Mouse (Mus musculus): ENCODE results near the gene Tbx6. TPM values are rescaled to one million over a fixed set of nuclear protein-coding genes. Genes with fewer than 3 reads are reported as not detected.

Gene Tbx6
- polyA plus RNA-seq, 1 experiment = 2.2 TPM

GRCm38 (mm10) chr7:126779983-126780970, 1.0 kb upstream of the Tbx6 start:
- TF ChIP-seq CTCF (IDR thresholded peaks at IDR 0.05; ENCODE audit: borderline replicate concordance, insufficient read depth, low read depth, low read length) = peak; percentile 70
- TF ChIP-seq POLR2A (IDR thresholded peaks at IDR 0.05; ENCODE audit: borderline replicate concordance, insufficient read depth, low read length) = 0 out of 2 replicates have a peak, but pooled peaks have one; percentile 47
- WGBS = 1% methylated on average over 21 of the region's 21 CpGs
- no peaks in the 10 kb centered on the region for H3K27me3 ChIP-seq (ENCODE audit: control insufficient read depth, insufficient read depth, low read length)
- peak; percentile 86 to 89 for DNase-seq
- no peak overlapping the region for H3K27ac ChIP-seq (ENCODE audit: insufficient read depth, low read length)
- H3K4me1 ChIP-seq (ENCODE audit: control insufficient read depth, insufficient read depth, low read length) = peaks cover 28% of the 10 kb centered on the region
- peak overlapping the region; percentile 53 for H3K4me3 ChIP-seq (replicated peaks; ENCODE audit: insufficient read depth, low read depth, low read length)

DNA sequence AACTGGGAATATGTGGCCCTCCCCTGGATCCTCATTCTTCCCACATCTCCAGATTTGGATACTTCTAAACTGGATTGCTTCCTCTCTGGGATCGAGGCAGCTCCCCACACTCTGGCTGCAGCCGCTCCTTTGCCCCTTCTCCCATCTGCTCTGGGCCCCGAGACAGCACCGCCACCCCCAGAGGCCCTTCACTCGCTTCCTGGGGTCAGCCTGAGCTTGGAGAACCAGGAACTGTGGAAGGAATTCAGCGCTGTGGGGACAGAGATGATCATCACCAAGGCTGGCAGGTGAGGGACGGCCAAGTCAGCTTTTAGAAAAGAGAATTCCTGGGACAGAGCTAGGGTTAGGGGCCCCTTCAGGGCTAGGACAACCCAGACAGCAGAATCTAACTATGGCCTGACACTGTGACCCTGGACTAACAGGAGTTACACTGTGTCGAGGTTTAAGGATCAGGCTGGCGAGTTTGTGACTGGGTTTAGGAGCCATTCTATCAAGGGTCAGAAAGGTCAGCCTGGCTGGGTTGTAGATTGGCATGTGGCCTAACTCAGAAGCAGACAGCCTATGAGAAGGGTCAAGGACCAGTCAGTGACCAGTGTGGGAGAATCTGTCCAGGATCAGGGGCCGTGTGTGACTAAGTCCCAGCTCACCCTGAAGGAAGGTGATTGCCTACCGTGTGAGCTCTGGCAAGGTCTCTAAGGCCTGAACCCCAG, 533 bp downstream of the Tbx6 start:
- Histone ChIP-seq H3K27ac (ENCODE audit: insufficient read depth, low read length) (0 out of 2 replicates have a peak overlapping the region, but pooled peaks have one; percentile 16), H3K27me3 (ENCODE audit: control insufficient read depth, insufficient read depth, low read length) (no peaks in the 10 kb centered on the region), H3K4me1 (ENCODE audit: control insufficient read depth, insufficient read depth, low read length) (peaks cover 19% of the 10 kb centered on the region; the same call in 1 of the 2 replicates), H3K4me3 (replicated peaks; ENCODE audit: insufficient read depth, low read depth, low read length) (no peak overlapping the region)
- WGBS = 46% methylated on average over 11 of the region's 11 CpGs
- TF ChIP-seq POLR2A (IDR thresholded peaks at IDR 0.05; ENCODE audit: borderline replicate concordance, insufficient read depth, low read length) (no peak), CTCF (IDR thresholded peaks at IDR 0.05; ENCODE audit: borderline replicate concordance, insufficient read depth, low read depth, low read length) (no peak)
- peak in 1 of 2 experiments; percentile 29 for DNase-seq

- Histone ChIP-seq H3K27me3 (ENCODE audit: control insufficient read depth, insufficient read depth, low read length) (no peaks in the 10 kb centered on the region), H3K4me3 (replicated peaks; ENCODE audit: insufficient read depth, low read depth, low read length) (no peak overlapping the region), H3K27ac (ENCODE audit: insufficient read depth, low read length) (no peak overlapping the region), H3K4me1 (ENCODE audit: control insufficient read depth, insufficient read depth, low read length) (peaks cover 18% of the 10 kb centered on the region; the same call in 1 of the 2 replicates)
- WGBS = 58% methylated on average over 13 of the region's 13 CpGs
- peak in 1 of 2 experiments; percentile 25 for DNase-seq
- no peak for TF ChIP-seq CTCF (IDR thresholded peaks at IDR 0.05; ENCODE audit: borderline replicate concordance, insufficient read depth, low read depth, low read length)
- TF ChIP-seq POLR2A (IDR thresholded peaks at IDR 0.05; ENCODE audit: borderline replicate concordance, insufficient read depth, low read length) = no peak
Measured at GRCm38 (mm10) chr7:126782693-126783092, 1.4 kb downstream of the Tbx6 start.

DNA sequence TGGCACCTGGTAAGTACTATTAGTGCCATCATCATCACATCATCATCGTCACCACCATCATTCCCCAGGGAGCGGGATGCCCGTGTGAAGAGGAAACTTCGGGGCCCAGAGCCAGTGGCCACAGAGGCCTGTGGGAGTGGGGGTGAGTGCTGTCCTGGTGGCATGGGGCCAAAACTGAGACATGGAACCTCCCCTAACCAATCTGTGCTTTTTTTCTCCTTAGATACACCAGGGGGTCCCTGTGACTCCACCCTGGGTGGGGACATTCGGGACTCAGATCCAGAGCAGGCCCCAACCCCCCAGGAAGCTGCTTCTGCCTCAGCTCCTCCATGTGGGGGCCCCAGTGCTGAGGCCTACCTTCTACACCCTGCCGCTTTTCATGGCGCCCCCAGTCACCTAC, 3.2 kb downstream of the Tbx6 start:
- no peaks in the 10 kb centered on the region for H3K27me3 ChIP-seq (ENCODE audit: control insufficient read depth, insufficient read depth, low read length)
- H3K4me3 ChIP-seq (replicated peaks; ENCODE audit: insufficient read depth, low read depth, low read length) = no peak overlapping the region
- H3K27ac ChIP-seq (ENCODE audit: insufficient read depth, low read length) = no peak overlapping the region
- TF ChIP-seq CTCF (IDR thresholded peaks at IDR 0.05; ENCODE audit: borderline replicate concordance, insufficient read depth, low read depth, low read length) (no peak), POLR2A (IDR thresholded peaks at IDR 0.05; ENCODE audit: borderline replicate concordance, insufficient read depth, low read length) (no peak)
- WGBS = 63% methylated on average over 7 of the region's 7 CpGs
- peaks cover 12% of the 10 kb centered on the region; the same call in 1 of the 2 replicates for H3K4me1 ChIP-seq (ENCODE audit: control insufficient read depth, insufficient read depth, low read length)
- no peak for DNase-seq

- DNase-seq = no peak
- TF ChIP-seq POLR2A (IDR thresholded peaks at IDR 0.05; ENCODE audit: borderline replicate concordance, insufficient read depth, low read length) (no peak), CTCF (IDR thresholded peaks at IDR 0.05; ENCODE audit: borderline replicate concordance, insufficient read depth, low read depth, low read length) (no peak)
- no peak overlapping the region for H3K4me3 ChIP-seq (replicated peaks; ENCODE audit: insufficient read depth, low read depth, low read length)
- peaks cover 9% of the 10 kb centered on the region; the same call in 1 of the 2 replicates for H3K4me1 ChIP-seq (ENCODE audit: control insufficient read depth, insufficient read depth, low read length)
- H3K27ac ChIP-seq (ENCODE audit: insufficient read depth, low read length) = no peak overlapping the region
- 65% methylated on average over 4 of the region's 4 CpGs for WGBS
- H3K27me3 ChIP-seq (ENCODE audit: control insufficient read depth, insufficient read depth, low read length) = no peaks in the 10 kb centered on the region
Measured at GRCm38 (mm10) chr7:126785056-126785455, 3.8 kb downstream of the Tbx6 start.

- 87% methylated on average over 14 of the region's 14 CpGs for WGBS
- H3K27me3 ChIP-seq (ENCODE audit: control insufficient read depth, insufficient read depth, low read length) = no peaks in the 10 kb centered on the region
- no peak overlapping the region for H3K27ac ChIP-seq (ENCODE audit: insufficient read depth, low read length)
- no peak for DNase-seq
- 0 out of 2 replicates have a peak, but pooled peaks cover 3% of the 10 kb centered on the region for H3K4me1 ChIP-seq (ENCODE audit: control insufficient read depth, insufficient read depth, low read length)
- no peak overlapping the region for H3K4me3 ChIP-seq (replicated peaks; ENCODE audit: insufficient read depth, low read depth, low read length)
- TF ChIP-seq POLR2A (IDR thresholded peaks at IDR 0.05; ENCODE audit: borderline replicate concordance, insufficient read depth, low read length) = no peak
- TF ChIP-seq CTCF (IDR thresholded peaks at IDR 0.05; ENCODE audit: borderline replicate concordance, insufficient read depth, low read depth, low read length) = no peak
Measured at GRCm38 (mm10) chr7:126786142-126786541, 4.9 kb downstream of the Tbx6 start.

- no peak for DNase-seq
- no peak overlapping the region for H3K4me3 ChIP-seq (replicated peaks; ENCODE audit: insufficient read depth, low read depth, low read length)
- H3K27me3 ChIP-seq (ENCODE audit: control insufficient read depth, insufficient read depth, low read length) = no peaks in the 10 kb centered on the region
- no peaks in the 10 kb centered on the region for H3K4me1 ChIP-seq (ENCODE audit: control insufficient read depth, insufficient read depth, low read length)
- WGBS = 73% methylated on average over 4 of the region's 4 CpGs
- TF ChIP-seq CTCF (IDR thresholded peaks at IDR 0.05; ENCODE audit: borderline replicate concordance, insufficient read depth, low read depth, low read length) (no peak), POLR2A (IDR thresholded peaks at IDR 0.05; ENCODE audit: borderline replicate concordance, insufficient read depth, low read length) (no peak)
- no peak overlapping the region for H3K27ac ChIP-seq (ENCODE audit: insufficient read depth, low read length)
Measured at GRCm38 (mm10) chr7:126789141-126789540, 7.9 kb downstream of the Tbx6 start.
